Mouse (Mus musculus) forebrain, embryonic 12.5 days (tissue): ENCODE data around the gene Rbbp4. TPM values are rescaled to one million over a fixed set of nuclear protein-coding genes. Genes with fewer than 3 reads are reported as not detected.

Experiments used
- ATAC-seq: fragments of 200-750 bp; cut with Nextera tagmentation; 2 replicates; pipeline ENCODE4 v1.8.0; 2017; ENCODE audit warnings: moderate TSS enrichment; ENCODE audit not compliant: low FRiP score
- H3K27ac ChIP-seq: fragments of 300-500 bp; sonication (generic); 2 replicates; pipeline ENCODE4 v1.5.1; 2016; ENCODE audit warnings: mild to moderate bottlenecking
- H3K27me3 ChIP-seq: fragments of 300-500 bp; sonication (generic); 2 replicates; pipeline ENCODE4 v1.6.1; 2016; ENCODE audit warnings: mild to moderate bottlenecking
- H3K36me3 ChIP-seq: fragments of 300-500 bp; sonication (generic); replicated peaks from 2 replicates; pipeline ENCODE4 v1.6.1; 2016; ENCODE audit warnings: mild to moderate bottlenecking
- H3K4me1 ChIP-seq: fragments of 300-500 bp; sonication (generic); 2 replicates; pipeline ENCODE4 v1.6.1; 2016
- H3K4me2 ChIP-seq: fragments of 300-500 bp; sonication (generic); 2 replicates; pipeline ENCODE4 v1.6.1; 2016; ENCODE audit warnings: mild to moderate bottlenecking, moderate library complexity
- H3K4me3 ChIP-seq: fragments of 300-500 bp; sonication (generic); replicated peaks from 2 replicates; pipeline ENCODE4 v1.5.1; 2016; ENCODE audit warnings: mild to moderate bottlenecking
- H3K9ac ChIP-seq: fragments of 300-500 bp; sonication (generic); 2 replicates; pipeline ENCODE4 v1.6.1; 2016; ENCODE audit warnings: mild to moderate bottlenecking
- H3K9me3 ChIP-seq: fragments of 300-500 bp; sonication (generic); 2 replicates; pipeline ENCODE4 v1.6.1; 2016
- WGBS: fragments of 180-500 bp; shearing (Covaris S2); methylation state at CpG from one replicate; pipeline ENCODE4 v1.1.7; 2016; 5-methylcytosine and 5-hydroxymethylcytosine counted together
- polyA plus RNA-seq: library from polyadenylated mRNA; unstranded; fragments of >200 nt; fragmentation: Nextera tagmentation; extraction: Ambion mirVana; gene quantifications from 2 replicates; pipeline ENCODE4 v1.2.1, GENCODE M21; 2016

The Rbbp4 gene
- polyA plus RNA-seq, 1 experiment from 2014 or later, result 525 TPM

DNA sequence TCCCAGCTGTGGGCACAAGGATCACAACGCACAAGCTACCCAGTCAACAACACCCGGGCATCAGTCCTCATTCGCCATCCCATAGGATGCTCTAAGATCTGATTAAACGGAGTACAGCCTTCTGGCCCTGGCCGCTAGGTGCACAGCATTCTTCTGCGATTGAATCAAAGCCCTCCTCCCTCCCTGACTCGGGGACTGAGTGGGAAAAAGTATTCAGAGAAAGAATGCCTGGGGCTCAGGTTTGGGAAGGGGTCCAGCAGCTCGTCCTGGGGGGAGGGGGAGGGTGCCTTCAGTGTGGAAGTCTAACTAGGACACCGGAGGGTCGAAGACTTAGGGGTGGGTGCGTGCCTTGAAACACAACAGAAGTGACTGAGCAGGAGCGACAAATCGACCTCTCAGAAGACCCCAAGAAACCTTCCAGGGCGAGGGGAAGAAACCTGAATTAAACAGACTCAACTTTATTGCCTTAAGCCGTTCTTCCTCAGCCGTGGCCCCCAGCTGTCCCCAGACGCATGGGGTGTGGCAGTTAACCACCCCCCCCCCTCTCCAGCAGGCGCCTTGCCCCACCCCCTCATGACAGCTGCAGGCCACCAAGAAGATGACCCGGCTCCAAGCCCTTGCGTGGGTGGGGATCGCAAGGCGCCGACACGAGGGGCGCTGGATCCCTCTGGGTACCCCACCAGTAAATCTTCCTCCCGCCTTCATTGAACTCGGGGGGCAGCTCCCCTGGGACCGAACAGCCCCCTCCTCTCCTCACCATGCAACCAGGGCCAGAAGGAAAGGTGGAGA is 48.3 kb downstream of the Rbbp4 start:
- peak overlapping the region; percentile 96 for H3K4me2 ChIP-seq
- H3K4me3 ChIP-seq, result peak overlapping the region; percentile 50
- H3K27me3 ChIP-seq, result peaks cover 33% of the 10 kb centered on the region
- H3K9me3 ChIP-seq, result no peaks in the 10 kb centered on the region
- H3K36me3 ChIP-seq, result no peaks in the 10 kb centered on the region
- H3K9ac ChIP-seq, result peak overlapping the region; percentile 59
- 2% methylated on average over 28 of the region's 28 CpGs for WGBS
- ATAC-seq, result peak; percentile 33
- no peak overlapping the region for H3K27ac ChIP-seq
- peaks cover 16% of the 10 kb centered on the region for H3K4me1 ChIP-seq

DNA sequence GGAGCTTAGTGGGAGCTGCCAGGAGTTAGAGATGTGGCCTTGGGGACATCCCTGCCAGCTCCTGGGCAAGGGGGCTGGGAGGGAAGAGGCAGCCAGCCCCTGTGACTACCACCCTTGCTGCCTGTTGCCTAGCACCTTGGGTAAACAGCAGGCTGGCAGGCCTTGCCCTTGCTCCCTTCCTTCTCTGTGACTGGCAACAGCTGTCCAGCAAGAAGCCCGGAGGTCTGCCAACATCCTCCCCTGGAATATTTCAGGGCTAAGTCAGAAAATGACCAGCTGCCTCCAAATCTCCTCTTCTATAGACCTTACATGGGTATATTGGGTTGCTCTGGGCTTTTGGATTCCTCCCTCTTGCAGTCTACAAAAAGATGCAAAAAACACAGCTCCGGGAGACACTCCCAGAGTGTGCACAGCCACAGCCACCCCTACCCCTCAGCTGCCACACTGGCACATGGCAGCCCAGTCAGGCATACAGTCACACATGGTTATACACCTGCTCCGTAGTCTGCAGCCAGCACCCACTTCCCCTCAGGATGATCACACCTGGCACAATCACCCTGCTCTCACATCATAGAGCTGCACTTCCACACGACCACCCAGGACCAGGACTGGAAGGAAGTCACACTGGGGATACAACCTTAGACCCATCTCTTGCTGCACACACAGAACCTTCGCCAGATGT is 49.0 kb downstream of the Rbbp4 start:
- 63% methylated on average over 5 of the region's 5 CpGs for WGBS
- H3K9me3 ChIP-seq, result no peaks in the 10 kb centered on the region
- H3K9ac ChIP-seq, result peak overlapping the region; percentile 59; the same call in 1 of the 2 replicates
- H3K4me3 ChIP-seq, result no peak overlapping the region; the same call in 1 of the 2 replicates
- H3K27me3 ChIP-seq, result peaks cover 33% of the 10 kb centered on the region
- peak overlapping the region; percentile 96 for H3K4me2 ChIP-seq
- no peak for ATAC-seq
- peaks cover 16% of the 10 kb centered on the region for H3K4me1 ChIP-seq
- no peak overlapping the region for H3K27ac ChIP-seq
- H3K36me3 ChIP-seq, result no peaks in the 10 kb centered on the region

DNA sequence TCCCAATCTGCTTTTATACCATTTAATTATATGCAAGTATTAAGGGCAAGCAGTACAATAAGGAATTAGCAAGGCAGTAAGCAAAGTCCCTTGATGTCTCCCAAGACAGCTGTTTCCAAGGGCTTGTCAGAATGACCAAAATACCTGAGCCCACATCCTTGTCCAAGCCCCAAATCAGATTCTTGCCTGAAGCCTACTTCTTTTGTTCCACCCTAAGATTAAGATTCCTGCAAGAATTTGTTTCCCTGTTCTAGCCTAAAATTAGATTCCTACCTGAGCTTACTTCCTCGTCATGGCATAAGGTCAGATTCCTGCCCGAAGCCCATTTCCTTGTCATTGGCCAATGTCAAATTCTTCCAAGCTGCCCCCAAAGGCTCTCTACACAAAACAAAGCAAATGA is 50.5 kb downstream of the Rbbp4 start:
- Histone ChIP-seq H3K27me3 (peaks cover 33% of the 10 kb centered on the region), H3K27ac (no peak overlapping the region), H3K9me3 (no peaks in the 10 kb centered on the region), H3K36me3 (no peaks in the 10 kb centered on the region), H3K4me1 (peaks cover 16% of the 10 kb centered on the region), H3K4me2 (no peak overlapping the region), H3K4me3 (no peak overlapping the region), H3K9ac (no peak overlapping the region)
- 87% methylated on average over 2 of the region's 2 CpGs for WGBS
- ATAC-seq, result no peak

DNA sequence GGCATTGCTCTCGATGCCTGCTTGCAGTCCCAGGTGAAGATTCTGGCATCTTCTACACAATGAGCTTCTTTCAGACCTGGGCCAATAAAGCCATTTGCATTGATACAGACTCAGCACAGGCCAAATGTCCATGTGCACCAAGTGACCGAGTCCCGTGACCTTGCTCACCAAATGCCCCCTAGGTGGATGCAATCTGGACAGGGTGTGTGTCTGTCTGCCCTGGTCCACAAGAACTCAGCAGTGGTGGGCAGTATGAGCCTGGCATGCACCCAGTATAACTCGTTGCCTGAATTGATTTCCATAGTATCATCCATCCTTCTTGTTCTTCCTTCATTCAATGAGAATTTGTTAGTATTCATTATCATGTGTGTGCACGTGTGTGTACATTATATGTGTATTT is 51.9 kb downstream of the Rbbp4 start:
- no peak overlapping the region for H3K4me3 ChIP-seq
- no peaks in the 10 kb centered on the region for H3K36me3 ChIP-seq
- H3K9ac ChIP-seq, result no peak overlapping the region
- no peak for ATAC-seq
- WGBS, result 85% methylated on average over 5 of the region's 5 CpGs
- peaks cover 16% of the 10 kb centered on the region for H3K4me1 ChIP-seq
- no peak overlapping the region for H3K27ac ChIP-seq
- no peak overlapping the region for H3K4me2 ChIP-seq
- H3K27me3 ChIP-seq, result peaks cover 27% of the 10 kb centered on the region
- no peaks in the 10 kb centered on the region for H3K9me3 ChIP-seq

DNA sequence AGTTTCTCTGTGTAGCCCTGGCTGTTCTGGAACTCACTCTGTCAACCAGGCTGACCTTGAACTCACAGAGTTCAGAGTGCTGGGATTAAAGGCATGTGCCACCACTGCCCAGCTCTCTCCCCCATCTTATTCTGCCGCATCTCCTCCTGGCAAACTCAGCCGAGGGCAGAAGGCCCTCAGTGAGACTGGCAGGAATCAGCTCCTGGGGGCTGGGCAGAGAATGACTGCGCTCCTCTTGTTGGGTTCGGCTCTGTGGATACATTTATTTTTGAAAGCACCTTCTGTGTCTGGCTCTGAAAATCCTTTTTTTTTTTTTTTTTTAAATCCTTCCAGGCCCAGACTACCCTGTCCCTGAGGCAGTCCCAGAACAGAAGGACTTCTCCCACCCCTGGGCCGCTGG is 52.4 kb downstream of the Rbbp4 start:
- Histone ChIP-seq H3K9me3 (no peaks in the 10 kb centered on the region), H3K27ac (no peak overlapping the region), H3K27me3 (peaks cover 24% of the 10 kb centered on the region), H3K4me1 (peaks cover 15% of the 10 kb centered on the region), H3K4me2 (no peak overlapping the region), H3K36me3 (no peaks in the 10 kb centered on the region), H3K4me3 (no peak overlapping the region), H3K9ac (no peak overlapping the region)
- WGBS, result 81% methylated on average over 5 of the region's 5 CpGs
- ATAC-seq, result no peak

DNA sequence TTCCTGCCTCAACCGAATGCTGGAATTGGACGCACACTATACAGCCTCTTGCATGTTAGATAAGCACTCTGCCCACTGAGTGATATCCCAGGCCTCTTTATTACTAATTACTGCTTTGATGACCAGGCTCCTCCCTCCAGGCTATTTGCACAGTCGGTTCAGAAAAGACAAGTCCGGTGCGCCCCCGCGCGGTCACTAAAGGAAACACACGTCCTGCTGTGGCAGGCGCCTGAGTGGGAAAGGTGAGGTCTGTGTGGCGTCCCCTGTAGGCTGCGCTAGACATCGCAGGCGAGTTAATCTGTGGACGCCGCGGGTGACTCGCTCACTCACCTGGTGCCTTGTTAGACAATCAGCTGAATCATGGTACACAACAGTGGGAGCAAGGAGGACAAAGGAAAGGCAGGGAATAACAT is 58.7 kb downstream of the Rbbp4 start:
- no peaks in the 10 kb centered on the region for H3K9me3 ChIP-seq
- H3K4me2 ChIP-seq, result no peak overlapping the region
- 2% methylated on average over 18 of the region's 18 CpGs for WGBS
- ATAC-seq, result peak; percentile 69
- H3K4me3 ChIP-seq, result no peak overlapping the region
- peaks cover 8% of the 10 kb centered on the region; the same call in 1 of the 2 replicates for H3K27me3 ChIP-seq
- H3K4me1 ChIP-seq, result 0 out of 2 replicates have a peak, but pooled peaks cover 6% of the 10 kb centered on the region
- no peak overlapping the region for H3K9ac ChIP-seq
- H3K36me3 ChIP-seq, result no peaks in the 10 kb centered on the region
- no peak overlapping the region for H3K27ac ChIP-seq

DNA sequence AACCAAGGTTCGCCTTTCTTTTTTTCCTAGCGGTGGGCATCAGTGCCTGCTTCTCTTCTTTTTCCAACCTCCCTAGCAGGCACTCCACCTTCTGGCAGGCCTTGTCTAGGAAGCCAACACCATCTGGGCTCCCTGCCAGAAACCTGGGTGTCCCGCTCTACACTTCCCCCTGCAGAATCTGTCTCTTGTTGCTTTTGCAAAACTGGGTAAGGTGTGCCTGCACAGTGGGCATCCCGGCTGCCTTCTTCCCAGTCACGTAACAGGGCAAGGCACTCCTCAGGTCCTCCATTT is 62.5 kb downstream of the Rbbp4 start:
- 41% methylated on average over 5 of the region's 5 CpGs for WGBS
- ATAC-seq, result no peak
- no peak overlapping the region for H3K4me2 ChIP-seq

DNA sequence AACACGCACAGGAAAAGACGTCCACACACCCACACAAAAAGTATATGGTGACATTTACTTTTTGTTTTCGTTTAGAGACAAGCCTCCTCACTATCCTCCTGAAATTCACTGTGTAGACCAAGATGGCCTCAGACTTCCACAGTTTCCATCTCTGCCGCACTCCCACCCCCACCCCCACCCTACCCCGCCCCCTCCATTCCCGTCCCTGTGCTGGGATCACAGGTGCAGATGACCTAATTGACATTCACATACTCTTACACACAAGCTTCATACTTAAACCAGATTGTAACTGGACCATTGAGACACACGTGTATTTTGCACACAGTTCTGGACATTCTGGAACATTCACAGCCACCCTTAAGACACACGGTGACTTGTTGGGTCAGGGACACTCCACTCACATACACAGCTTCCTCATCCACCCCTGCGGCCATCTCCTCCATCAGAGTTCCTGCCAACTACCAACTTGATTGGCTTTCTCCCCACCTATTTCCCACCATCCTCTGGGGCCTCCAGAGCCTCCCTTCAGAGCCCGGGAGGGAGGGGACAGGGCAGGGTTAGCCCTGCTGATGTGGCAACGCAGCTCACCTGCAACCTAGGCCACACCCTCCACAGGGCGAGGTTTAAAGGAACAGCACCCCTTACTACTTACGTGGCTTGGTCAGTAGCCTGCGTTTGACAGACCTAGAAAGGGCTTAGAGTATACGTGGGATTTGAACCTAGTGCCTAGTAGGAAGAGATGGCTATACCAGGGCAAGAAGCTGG is 63.0 kb downstream of the Rbbp4 start:
- 22% methylated on average over 15 of the region's 15 CpGs for WGBS
- no peak overlapping the region for H3K4me2 ChIP-seq
- 0 out of 2 replicates have a peak, but pooled peaks cover 6% of the 10 kb centered on the region for H3K4me1 ChIP-seq
- H3K36me3 ChIP-seq, result no peaks in the 10 kb centered on the region
- H3K27me3 ChIP-seq, result peaks cover 8% of the 10 kb centered on the region; the same call in 1 of the 2 replicates
- no peak overlapping the region for H3K9ac ChIP-seq
- ATAC-seq, result no peak
- no peak overlapping the region for H3K4me3 ChIP-seq
- no peaks in the 10 kb centered on the region for H3K9me3 ChIP-seq
- H3K27ac ChIP-seq, result no peak overlapping the region

More for the DNA sequence above, 62.5 kb downstream of the Rbbp4 start:
- Histone ChIP-seq H3K27ac (no peak overlapping the region), H3K27me3 (peaks cover 8% of the 10 kb centered on the region; the same call in 1 of the 2 replicates), H3K9ac (no peak overlapping the region), H3K36me3 (no peaks in the 10 kb centered on the region), H3K4me3 (no peak overlapping the region), H3K9me3 (no peaks in the 10 kb centered on the region), H3K4me1 (0 out of 2 replicates have a peak, but pooled peaks cover 6% of the 10 kb centered on the region)

DNA sequence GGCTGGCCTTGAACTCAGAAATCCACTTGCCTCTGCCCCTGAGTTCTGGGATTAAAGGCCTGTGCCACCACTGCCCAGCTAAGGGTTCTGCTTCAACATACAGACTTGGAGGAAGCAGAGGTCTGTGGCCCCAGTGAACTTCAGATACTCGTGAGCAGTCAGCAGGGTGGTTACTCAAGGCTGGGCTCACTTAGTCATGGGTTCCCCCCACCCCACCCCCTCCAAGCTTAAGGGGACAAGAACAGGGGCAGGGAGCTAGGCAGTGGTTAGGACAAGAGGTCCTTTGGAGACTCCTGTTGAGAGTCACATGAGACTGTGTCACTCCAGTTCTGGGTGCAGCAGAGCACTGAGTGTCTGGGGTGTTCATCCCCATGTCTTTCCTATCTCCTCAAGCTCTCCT is 66.5 kb downstream of the Rbbp4 start:
- Histone ChIP-seq H3K27ac (no peak overlapping the region), H3K36me3 (no peaks in the 10 kb centered on the region), H3K9me3 (no peaks in the 10 kb centered on the region), H3K4me3 (no peak overlapping the region), H3K4me1 (peaks cover under 1% of the 10 kb centered on the region; the same call in 1 of the 2 replicates), H3K27me3 (peaks cover 8% of the 10 kb centered on the region; the same call in 1 of the 2 replicates), H3K4me2 (no peak overlapping the region), H3K9ac (no peak overlapping the region)
- WGBS, result 66% methylated on average over 1 of the region's 1 CpGs
- ATAC-seq, result no peak

DNA sequence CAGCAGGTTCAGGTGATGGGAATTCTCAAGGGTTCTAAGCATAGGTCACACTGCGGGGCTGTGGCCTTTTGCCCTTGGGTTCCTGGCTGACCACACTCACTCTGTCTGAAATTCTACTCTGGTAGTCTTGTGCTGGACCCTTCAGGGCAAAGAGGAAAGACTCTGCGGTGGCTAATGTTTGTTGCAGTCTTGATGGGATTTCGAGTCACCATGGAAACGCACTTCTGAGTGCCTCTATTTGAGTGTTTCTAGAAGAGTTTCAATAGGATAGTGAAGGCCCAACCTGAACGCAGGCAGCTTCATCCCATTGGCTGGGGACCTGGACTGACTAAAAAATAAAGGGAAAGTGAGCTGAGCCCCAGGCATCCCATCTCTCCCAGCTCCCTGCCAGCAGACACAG is 68.3 kb downstream of the Rbbp4 start:
- Histone ChIP-seq H3K4me1 (peaks cover 8% of the 10 kb centered on the region), H3K27me3 (no peaks in the 10 kb centered on the region; the same call in 1 of the 2 replicates), H3K36me3 (no peaks in the 10 kb centered on the region), H3K27ac (no peak overlapping the region), H3K4me3 (no peak overlapping the region), H3K4me2 (no peak overlapping the region), H3K9ac (no peak overlapping the region), H3K9me3 (no peaks in the 10 kb centered on the region)
- ATAC-seq, result no peak
- 58% methylated on average over 5 of the region's 5 CpGs for WGBS

DNA sequence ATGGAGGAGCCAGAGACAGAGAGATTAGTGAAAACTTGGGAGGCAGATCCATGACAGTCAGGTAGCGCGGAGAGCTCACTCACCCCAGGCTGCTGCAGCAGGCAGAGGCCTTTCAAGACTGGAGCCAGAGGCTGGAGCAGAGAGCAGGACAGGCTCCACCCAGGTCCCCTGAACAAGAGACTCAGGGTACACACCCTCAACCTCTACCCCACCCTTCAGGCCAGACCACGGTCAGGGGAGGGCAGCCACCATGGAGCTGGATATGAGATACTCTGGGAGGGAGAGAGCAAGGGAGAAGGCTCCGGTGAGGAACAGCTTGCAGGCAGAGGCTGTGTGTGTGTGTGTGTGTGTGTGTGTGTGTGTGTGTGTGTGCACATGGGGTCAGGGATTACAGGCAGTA is 69.0 kb downstream of the Rbbp4 start:
- ATAC-seq, result no peak
- Histone ChIP-seq H3K9ac (no peak overlapping the region), H3K4me3 (no peak overlapping the region), H3K4me1 (peaks cover 10% of the 10 kb centered on the region), H3K27me3 (no peaks in the 10 kb centered on the region; the same call in 1 of the 2 replicates), H3K9me3 (no peaks in the 10 kb centered on the region), H3K36me3 (no peaks in the 10 kb centered on the region), H3K4me2 (no peak overlapping the region), H3K27ac (no peak overlapping the region)
- WGBS, result 89% methylated on average over 4 of the region's 4 CpGs
